Mouse (Mus musculus): Measurements from ENCODE around the gene Gm27021. TPM values are rescaled to one million over a fixed set of nuclear protein-coding genes. Genes with fewer than 3 reads are reported as not detected.

Gene Gm27021
- total RNA-seq, 2 experiments from 2014 or later, result 1.4 to 2.0 TPM

- DNase-seq (ENCODE audit: low spot score in 2 of 2), result peak; percentile 71 to 90
These were observed 60.0 kb downstream of the Gm27021 start for GRCm38 (mm10) chr8:120607885-120608284.

- no peak for DNase-seq (ENCODE audit: low spot score in 2 of 2)
These were observed 60.4 kb downstream of the Gm27021 start for GRCm38 (mm10) chr8:120607460-120607859.

GRCm38 (mm10) chr8:120602672-120603071 lies 65.2 kb downstream of the Gm27021 start:
- no peak for DNase-seq (ENCODE audit: low spot score in 2 of 2)

GRCm38 (mm10) chr8:120599504-120599903 lies 68.4 kb downstream of the Gm27021 start:
- DNase-seq (ENCODE audit: low spot score in 2 of 2), result peak in 1 of 2 experiments; percentile 90

- peak; percentile 89 to 95 for DNase-seq (ENCODE audit: low spot score in 2 of 2)
These were observed 69.3 kb downstream of the Gm27021 start for GRCm38 (mm10) chr8:120598579-120598978.

GRCm38 (mm10) chr8:120595963-120596362 lies 71.9 kb downstream of the Gm27021 start:
- no peak for DNase-seq (ENCODE audit: low spot score in 2 of 2)

GRCm38 (mm10) chr8:120594571-120594970 lies 73.3 kb downstream of the Gm27021 start:
- no peak for DNase-seq (ENCODE audit: low spot score in 2 of 2)

GRCm38 (mm10) chr8:120591587-120592292 lies 76.1 kb downstream of the Gm27021 start:
- DNase-seq (ENCODE audit: low spot score in 2 of 2), result peak; percentile 72 to 78

GRCm38 (mm10) chr8:120589921-120590320 lies 78.0 kb downstream of the Gm27021 start:
- peak in 1 of 2 experiments; percentile 27 for DNase-seq (ENCODE audit: low spot score in 2 of 2)

- DNase-seq (ENCODE audit: low spot score in 2 of 2), result peak; percentile 100
These were observed 78.7 kb downstream of the Gm27021 start, which contains the start of gene Gins2 for GRCm38 (mm10) chr8:120588908-120589771. Gene Gins2, minus strand, starts transcription at chr8:120589304.

GRCm38 (mm10) chr8:120585521-120585920 lies 82.4 kb downstream of the Gm27021 start:
- DNase-seq (ENCODE audit: low spot score in 2 of 2), result no peak

- no peak for DNase-seq (ENCODE audit: low spot score in 2 of 2)
These were observed 86.1 kb downstream of the Gm27021 start for GRCm38 (mm10) chr8:120581811-120582210.

- no peak for DNase-seq (ENCODE audit: low spot score in 2 of 2)
These were observed 86.5 kb downstream of the Gm27021 start for GRCm38 (mm10) chr8:120581329-120581728.

- DNase-seq (ENCODE audit: low spot score in 2 of 2), result peak; percentile 60 to 88
These were observed 87.4 kb downstream of the Gm27021 start for GRCm38 (mm10) chr8:120580336-120581000.

- DNase-seq (ENCODE audit: low spot score in 2 of 2), result no peak
These were observed 90.1 kb downstream of the Gm27021 start for GRCm38 (mm10) chr8:120577821-120578220.

- no peak for DNase-seq (ENCODE audit: low spot score in 2 of 2)
These were observed 92.1 kb downstream of the Gm27021 start for GRCm38 (mm10) chr8:120575801-120576200.

GRCm38 (mm10) chr8:120574941-120575340 lies 92.9 kb downstream of the Gm27021 start:
- DNase-seq (ENCODE audit: low spot score in 2 of 2), result no peak

- no peak for DNase-seq (ENCODE audit: low spot score in 2 of 2)
These were observed 94.0 kb downstream of the Gm27021 start for GRCm38 (mm10) chr8:120573866-120574265.

- peak; percentile 78 to 88 for DNase-seq (ENCODE audit: low spot score in 2 of 2)
These were observed 95.3 kb downstream of the Gm27021 start for GRCm38 (mm10) chr8:120572534-120572933.

GRCm38 (mm10) chr8:120571561-120571960 lies 96.3 kb downstream of the Gm27021 start:
- no peak for DNase-seq (ENCODE audit: low spot score in 2 of 2)

GRCm38 (mm10) chr8:120569939-120570715 lies 97.8 kb downstream of the Gm27021 start:
- DNase-seq (ENCODE audit: low spot score in 2 of 2), result peak; percentile 71 to 88
